Mouse (Mus musculus) hindbrain, embryonic 13.5 days (tissue): Measurements from ENCODE around the gene Rgs11. TPM values are rescaled to one million over a fixed set of nuclear protein-coding genes. Genes with fewer than 3 reads are reported as not detected.
A peak's percentile ranks its signal among the peaks of the same experiment; 100 is the strongest.

Source experiments
- ATAC-seq: fragments of 200-750 bp; cut with Nextera tagmentation; 2 replicates; pipeline ENCODE4 v1.8.0; 2017; ENCODE audit warnings: moderate TSS enrichment; ENCODE audit not compliant: low FRiP score
- H3K27ac ChIP-seq: fragments of 300-500 bp; sonication (generic); 2 replicates; pipeline ENCODE4 v1.5.1; 2015; ENCODE audit warnings: inconsistent platforms, mild to moderate bottlenecking, moderate library complexity
- H3K27me3 ChIP-seq: fragments of 300-500 bp; sonication (generic); 2 replicates; pipeline ENCODE4 v1.6.1; 2015; ENCODE audit warnings: mild to moderate bottlenecking, inconsistent platforms
- H3K36me3 ChIP-seq: fragments of 300-500 bp; sonication (generic); 2 replicates; pipeline ENCODE4 v1.6.1; 2015; ENCODE audit warnings: mild to moderate bottlenecking, inconsistent platforms
- H3K4me1 ChIP-seq: fragments of 300-500 bp; sonication (generic); replicated peaks from 2 replicates; pipeline ENCODE4 v1.6.1; 2015; ENCODE audit warnings: inconsistent platforms
- H3K4me2 ChIP-seq: fragments of 300-500 bp; sonication (generic); 2 replicates; pipeline ENCODE4 v1.6.1; 2015; ENCODE audit warnings: inconsistent platforms, mild to moderate bottlenecking, moderate library complexity
- H3K4me3 ChIP-seq: fragments of 300-500 bp; sonication (generic); 2 replicates; pipeline ENCODE4 v1.5.1; 2015; ENCODE audit warnings: mild to moderate bottlenecking, inconsistent platforms
- H3K9ac ChIP-seq: fragments of 300-500 bp; sonication (generic); 2 replicates; pipeline ENCODE4 v1.6.1; 2015; ENCODE audit warnings: mild to moderate bottlenecking, inconsistent platforms
- H3K9me3 ChIP-seq: fragments of 300-500 bp; sonication (generic); 2 replicates; pipeline ENCODE4 v1.6.1; 2016; ENCODE audit warnings: inconsistent platforms
- WGBS: fragments of 180-500 bp; shearing (Covaris S2); methylation state at CpG from one replicate; pipeline ENCODE4 v1.1.7; 2015; 5-methylcytosine and 5-hydroxymethylcytosine counted together
- polyA plus RNA-seq: library from polyadenylated mRNA; unstranded; fragments of >200 nt; fragmentation: Nextera tagmentation; extraction: Ambion mirVana; gene quantifications from 2 replicates; pipeline ENCODE4 v1.2.1, GENCODE M21; 2015

Gene Rgs11
- polyA plus RNA-seq, 1 experiment from 2014 or later, result 9.0 TPM

- Histone ChIP-seq H3K4me3 (no peak overlapping the region), H3K9ac (0 out of 2 replicates have a peak overlapping the region, but pooled peaks have one; percentile 2), H3K36me3 (no peaks in the 10 kb centered on the region), H3K27ac (no peak overlapping the region), H3K4me2 (no peak overlapping the region), H3K4me1 (peaks cover 10% of the 10 kb centered on the region), H3K9me3 (no peaks in the 10 kb centered on the region), H3K27me3 (no peaks in the 10 kb centered on the region)
- no peak for ATAC-seq
- WGBS, result 56% methylated on average over 13 of the region's 13 CpGs
Observed at GRCm38 (mm10) chr17:26235077-26235815, 32.5 kb downstream of the Rgs11 start.

- WGBS, result 88% methylated on average over 10 of the region's 10 CpGs
- no peak for ATAC-seq
- H3K9ac ChIP-seq, result no peak overlapping the region
- H3K36me3 ChIP-seq, result no peaks in the 10 kb centered on the region
- no peak overlapping the region for H3K4me3 ChIP-seq
- H3K9me3 ChIP-seq, result no peaks in the 10 kb centered on the region
- no peak overlapping the region for H3K27ac ChIP-seq
- H3K4me2 ChIP-seq, result no peak overlapping the region
- no peaks in the 10 kb centered on the region for H3K27me3 ChIP-seq
- peaks cover 22% of the 10 kb centered on the region for H3K4me1 ChIP-seq
Observed at GRCm38 (mm10) chr17:26237667-26238066, 34.9 kb downstream of the Rgs11 start.

- Histone ChIP-seq H3K4me2 (no peak overlapping the region), H3K36me3 (no peaks in the 10 kb centered on the region), H3K4me1 (peaks cover 30% of the 10 kb centered on the region), H3K27ac (no peak overlapping the region), H3K27me3 (no peaks in the 10 kb centered on the region), H3K4me3 (no peak overlapping the region), H3K9ac (no peak overlapping the region), H3K9me3 (no peaks in the 10 kb centered on the region)
- no peak for ATAC-seq
- WGBS, result 68% methylated on average over 2 of the region's 2 CpGs
Observed at GRCm38 (mm10) chr17:26239551-26239950, 36.8 kb downstream of the Rgs11 start.

GRCm38 (mm10) chr17:26240120-26240790, 37.5 kb downstream of the Rgs11 start:
- no peak for ATAC-seq
- Histone ChIP-seq H3K27ac (no peak overlapping the region), H3K9ac (no peak overlapping the region), H3K4me3 (no peak overlapping the region), H3K4me2 (no peak overlapping the region), H3K9me3 (no peaks in the 10 kb centered on the region), H3K36me3 (no peaks in the 10 kb centered on the region), H3K27me3 (no peaks in the 10 kb centered on the region), H3K4me1 (peaks cover 26% of the 10 kb centered on the region)
- 90% methylated on average over 6 of the region's 6 CpGs for whole genome bisulfite sequencing

- no peaks in the 10 kb centered on the region for H3K36me3 ChIP-seq
- ATAC-seq, result no peak
- no peak overlapping the region for H3K4me2 ChIP-seq
- H3K27ac ChIP-seq, result no peak overlapping the region
- no peak overlapping the region for H3K4me3 ChIP-seq
- H3K4me1 ChIP-seq, result peaks cover 23% of the 10 kb centered on the region
- H3K27me3 ChIP-seq, result no peaks in the 10 kb centered on the region
- no peak overlapping the region for H3K9ac ChIP-seq
- no peaks in the 10 kb centered on the region for H3K9me3 ChIP-seq
- 83% methylated on average over 6 of the region's 6 CpGs for WGBS
Observed at GRCm38 (mm10) chr17:26240990-26241389, 38.2 kb downstream of the Rgs11 start.

- peak overlapping the region; percentile 84 for H3K4me2 ChIP-seq
- no peaks in the 10 kb centered on the region for H3K9me3 ChIP-seq
- ATAC-seq, result peak; percentile 85
- WGBS, result 1% methylated on average over 31 of the region's 32 CpGs
- H3K27me3 ChIP-seq, result 0 out of 2 replicates have a peak, but pooled peaks cover 6% of the 10 kb centered on the region
- H3K36me3 ChIP-seq, result no peaks in the 10 kb centered on the region
- peak overlapping the region; percentile 75 for H3K4me3 ChIP-seq
- H3K9ac ChIP-seq, result peak overlapping the region; percentile 88
- H3K4me1 ChIP-seq, result peaks cover 23% of the 10 kb centered on the region
- peak overlapping the region; percentile 85 for H3K27ac ChIP-seq
Observed at GRCm38 (mm10) chr17:26243471-26244100, 40.8 kb downstream of the Rgs11 start.

- 7% methylated on average over 24 of the region's 33 CpGs for WGBS
- H3K36me3 ChIP-seq, result no peaks in the 10 kb centered on the region
- H3K27me3 ChIP-seq, result 0 out of 2 replicates have a peak, but pooled peaks cover 9% of the 10 kb centered on the region
- H3K4me2 ChIP-seq, result peak within 1 kb of the TSS; percentile 84
- H3K9me3 ChIP-seq, result no peaks in the 10 kb centered on the region
- peak within 1 kb of the TSS; percentile 88 for H3K9ac ChIP-seq
- H3K4me3 ChIP-seq, result peak within 1 kb of the TSS; percentile 75
- peak within 1 kb of the TSS; percentile 85 for H3K27ac ChIP-seq
- ATAC-seq, result peak; percentile 98
- peaks cover 23% of the 10 kb centered on the region for H3K4me1 ChIP-seq
Observed at GRCm38 (mm10) chr17:26244101-26244841, 41.5 kb downstream of the Rgs11 start, which contains the start of gene Fam234a. Fam234a (minus strand) TSS chr17:26244242.

GRCm38 (mm10) chr17:26251886-26252538, 49.3 kb downstream of the Rgs11 start:
- no peak for ATAC-seq
- Histone ChIP-seq H3K4me1 (peaks cover 19% of the 10 kb centered on the region), H3K27ac (peak overlapping the region; percentile 98), H3K27me3 (0 out of 2 replicates have a peak, but pooled peaks cover 10% of the 10 kb centered on the region), H3K36me3 (peaks cover 9% of the 10 kb centered on the region), H3K4me3 (peak overlapping the region; percentile 97), H3K4me2 (peak overlapping the region; percentile 86), H3K9ac (no peak overlapping the region), H3K9me3 (no peaks in the 10 kb centered on the region)
- WGBS, result 50% methylated on average over 4 of the region's 4 CpGs

GRCm38 (mm10) chr17:26252539-26253251, 49.9 kb downstream of the Rgs11 start, which contains the start of gene Luc7l:
Luc7l (plus strand) TSS chr17:26252896.
- Histone ChIP-seq H3K9ac (peak within 1 kb of the TSS; percentile 97), H3K9me3 (no peaks in the 10 kb centered on the region), H3K4me2 (peak within 1 kb of the TSS; percentile 86), H3K4me3 (peak within 1 kb of the TSS; percentile 97), H3K27me3 (0 out of 2 replicates have a peak, but pooled peaks cover 7% of the 10 kb centered on the region), H3K36me3 (peaks cover 16% of the 10 kb centered on the region), H3K4me1 (peaks cover 19% of the 10 kb centered on the region), H3K27ac (peak within 1 kb of the TSS; percentile 98)
- ATAC-seq, result peak; percentile 97
- under 1% methylated on average over 43 of the region's 43 CpGs for WGBS

GRCm38 (mm10) chr17:26253399-26253798, 50.6 kb downstream of the Rgs11 start:
- H3K9ac ChIP-seq, result peak overlapping the region; percentile 97
- WGBS, result under 1% methylated on average over 24 of the region's 24 CpGs
- ATAC-seq, result no peak

GRCm38 (mm10) chr17:26255313-26255712, 52.6 kb downstream of the Rgs11 start:
- WGBS, result 97% methylated on average over 7 of the region's 7 CpGs
- Histone ChIP-seq H3K4me1 (peaks cover 19% of the 10 kb centered on the region), H3K9ac (no peak overlapping the region), H3K9me3 (no peaks in the 10 kb centered on the region), H3K4me2 (no peak overlapping the region), H3K27me3 (no peaks in the 10 kb centered on the region), H3K4me3 (no peak overlapping the region), H3K27ac (no peak overlapping the region), H3K36me3 (peaks cover 40% of the 10 kb centered on the region)
- ATAC-seq, result no peak

More at GRCm38 (mm10) chr17:26253399-26253798, 50.6 kb downstream of the Rgs11 start:
- 0 out of 2 replicates have a peak, but pooled peaks cover 5% of the 10 kb centered on the region for H3K27me3 ChIP-seq
- peak overlapping the region; percentile 97 for H3K4me3 ChIP-seq
- H3K4me2 ChIP-seq, result peak overlapping the region; percentile 86
- H3K9me3 ChIP-seq, result no peaks in the 10 kb centered on the region
- peaks cover 19% of the 10 kb centered on the region for H3K4me1 ChIP-seq
- peaks cover 23% of the 10 kb centered on the region for H3K36me3 ChIP-seq
- H3K27ac ChIP-seq, result peak overlapping the region; percentile 98
